Mouse (Mus musculus): ENCODE data around the gene Clic4. TPM values are rescaled to one million over a fixed set of nuclear protein-coding genes. Genes with fewer than 3 reads are reported as not detected.

The Clic4 gene
- polyA plus RNA-seq, 1 experiment from 2014 or later, result 141 TPM

GRCm38 (mm10) chr4:135298680-135299079, 26.1 kb upstream of the Clic4 start:
- no peak overlapping the region; the same call in 1 of the 2 replicates for H3K9ac ChIP-seq (ENCODE audit: low read length)
- H3K36me3 ChIP-seq (ENCODE audit: control insufficient read depth, insufficient read depth, low read length), result no peaks in the 10 kb centered on the region
- 0 out of 2 replicates have a peak overlapping the region, but pooled peaks have one; percentile 22 for H3K27ac ChIP-seq (replicated peaks; ENCODE audit: low read depth, low read length)
- no peak overlapping the region for H3K4me2 ChIP-seq (ENCODE audit: low read depth, severe bottlenecking)
- H3K9me3 ChIP-seq (ENCODE audit: control insufficient read depth, low read length), result no peaks in the 10 kb centered on the region
- 89% methylated on average over 10 of the region's 10 CpGs for WGBS
- ATAC-seq (ENCODE audit: insufficient number of reproducible peaks, low FRiP score, low TSS enrichment, low read depth) (no peak), DNase-seq (ENCODE audit: low spot score) (no peak)
- peaks cover 2% of the 10 kb centered on the region; the same call in 1 of the 2 replicates for H3K4me1 ChIP-seq (ENCODE audit: control insufficient read depth, insufficient read depth, low read length)
- H3K4me3 ChIP-seq (ENCODE audit: low read depth, low read length), result no peak overlapping the region
- no peaks in the 10 kb centered on the region for H3K27me3 ChIP-seq (ENCODE audit: control insufficient read depth, insufficient read depth, low read length)

DNA sequence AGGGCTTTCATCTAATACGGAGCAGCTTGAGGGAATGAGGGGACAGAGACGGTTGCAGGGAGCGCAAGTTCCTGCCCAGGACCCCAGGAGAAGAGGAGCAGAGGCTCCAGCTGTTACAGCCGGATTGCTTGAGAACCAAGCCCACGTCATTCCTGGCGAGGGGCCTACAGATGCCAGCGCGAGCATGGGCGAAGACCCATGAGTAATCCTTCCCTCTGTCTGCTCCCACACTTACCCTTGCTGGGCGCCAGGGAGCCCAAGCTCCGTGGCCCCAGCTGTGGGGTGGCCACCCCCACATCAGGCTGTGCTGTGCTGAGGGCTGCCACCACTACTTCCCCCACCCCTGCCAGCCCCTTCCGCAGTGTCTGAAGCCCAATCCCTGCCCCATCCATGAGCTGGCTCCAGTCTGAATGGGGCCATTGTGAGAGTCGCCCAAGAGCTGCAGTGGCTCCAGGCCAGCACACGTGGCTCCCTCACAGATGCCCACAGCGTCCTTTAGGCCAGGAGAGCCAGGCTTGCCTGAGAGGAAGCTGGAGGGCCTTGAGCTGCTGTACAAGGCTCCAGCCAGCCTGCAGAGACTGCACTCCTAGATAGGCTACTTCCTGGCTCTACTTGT, 25.4 kb upstream of the Clic4 start:
- Histone ChIP-seq H3K4me3 (ENCODE audit: low read depth, low read length) (no peak overlapping the region), H3K4me1 (ENCODE audit: control insufficient read depth, insufficient read depth, low read length) (peaks cover 2% of the 10 kb centered on the region; the same call in 1 of the 2 replicates), H3K4me2 (ENCODE audit: low read depth, severe bottlenecking) (no peak overlapping the region; the same call in 1 of the 2 replicates), H3K9me3 (ENCODE audit: control insufficient read depth, low read length) (no peaks in the 10 kb centered on the region), H3K27ac (replicated peaks; ENCODE audit: low read depth, low read length) (0 out of 2 replicates have a peak overlapping the region, but pooled peaks have one; percentile 22), H3K9ac (ENCODE audit: low read length) (no peak overlapping the region), H3K36me3 (ENCODE audit: control insufficient read depth, insufficient read depth, low read length) (no peaks in the 10 kb centered on the region), H3K27me3 (ENCODE audit: control insufficient read depth, insufficient read depth, low read length) (no peaks in the 10 kb centered on the region)
- no peak for DNase-seq (ENCODE audit: low spot score)
- WGBS, result 74% methylated on average over 15 of the region's 15 CpGs
- peak; percentile 31; the same call in 1 of the 2 replicates for ATAC-seq (ENCODE audit: insufficient number of reproducible peaks, low FRiP score, low TSS enrichment, low read depth)

DNA sequence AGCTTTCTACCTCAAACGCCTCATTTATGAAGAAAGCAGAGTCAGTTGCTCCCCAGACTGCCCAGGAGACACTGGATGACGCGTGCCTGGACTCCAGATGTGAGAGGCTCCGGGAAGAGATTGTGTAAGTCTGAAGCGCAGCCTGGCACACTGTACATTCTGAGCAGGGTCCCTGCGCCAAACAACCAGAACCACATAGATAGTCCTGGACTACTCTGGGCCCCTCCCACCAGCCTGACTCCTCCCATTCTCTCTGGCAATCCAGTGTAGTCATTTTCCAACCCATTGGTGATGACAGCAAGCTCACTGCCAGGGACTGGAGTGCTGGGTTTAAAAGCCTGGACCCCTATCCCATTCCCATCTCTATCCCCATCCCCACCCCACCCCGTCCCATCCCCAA, 24.5 kb upstream of the Clic4 start:
- DNase-seq (ENCODE audit: low spot score) (no peak), ATAC-seq (ENCODE audit: insufficient number of reproducible peaks, low FRiP score, low TSS enrichment, low read depth) (no peak)
- Histone ChIP-seq H3K27ac (replicated peaks; ENCODE audit: low read depth, low read length) (no peak overlapping the region), H3K4me2 (ENCODE audit: low read depth, severe bottlenecking) (no peak overlapping the region), H3K4me1 (ENCODE audit: control insufficient read depth, insufficient read depth, low read length) (peaks cover 8% of the 10 kb centered on the region), H3K9ac (ENCODE audit: low read length) (no peak overlapping the region), H3K9me3 (ENCODE audit: control insufficient read depth, low read length) (no peaks in the 10 kb centered on the region), H3K4me3 (ENCODE audit: low read depth, low read length) (no peak overlapping the region), H3K36me3 (ENCODE audit: control insufficient read depth, insufficient read depth, low read length) (no peaks in the 10 kb centered on the region), H3K27me3 (ENCODE audit: control insufficient read depth, insufficient read depth, low read length) (no peaks in the 10 kb centered on the region)
- WGBS, result 80% methylated on average over 7 of the region's 7 CpGs

GRCm38 (mm10) chr4:135296565-135296964, 24.0 kb upstream of the Clic4 start:
- no peak for DNase-seq (ENCODE audit: low spot score)

GRCm38 (mm10) chr4:135293813-135294212, 21.2 kb upstream of the Clic4 start:
- Histone ChIP-seq H3K9me3 (ENCODE audit: control insufficient read depth, low read length) (no peaks in the 10 kb centered on the region), H3K4me3 (ENCODE audit: low read depth, low read length) (no peak overlapping the region), H3K27me3 (ENCODE audit: control insufficient read depth, insufficient read depth, low read length) (no peaks in the 10 kb centered on the region), H3K4me2 (ENCODE audit: low read depth, severe bottlenecking) (no peak overlapping the region), H3K36me3 (ENCODE audit: control insufficient read depth, insufficient read depth, low read length) (no peaks in the 10 kb centered on the region), H3K9ac (ENCODE audit: low read length) (no peak overlapping the region), H3K27ac (replicated peaks; ENCODE audit: low read depth, low read length) (no peak overlapping the region), H3K4me1 (ENCODE audit: control insufficient read depth, insufficient read depth, low read length) (peaks cover 10% of the 10 kb centered on the region)
- DNase-seq (ENCODE audit: low spot score) (no peak), ATAC-seq (ENCODE audit: insufficient number of reproducible peaks, low FRiP score, low TSS enrichment, low read depth) (no peak)
- WGBS, result 92% methylated on average over 3 of the region's 3 CpGs

More at GRCm38 (mm10) chr4:135296565-135296964, 24.0 kb upstream of the Clic4 start:
- Histone ChIP-seq H3K9me3 (ENCODE audit: control insufficient read depth, low read length) (no peaks in the 10 kb centered on the region), H3K9ac (ENCODE audit: low read length) (no peak overlapping the region), H3K4me3 (ENCODE audit: low read depth, low read length) (no peak overlapping the region), H3K27ac (replicated peaks; ENCODE audit: low read depth, low read length) (no peak overlapping the region), H3K4me1 (ENCODE audit: control insufficient read depth, insufficient read depth, low read length) (peaks cover 10% of the 10 kb centered on the region), H3K36me3 (ENCODE audit: control insufficient read depth, insufficient read depth, low read length) (no peaks in the 10 kb centered on the region), H3K27me3 (ENCODE audit: control insufficient read depth, insufficient read depth, low read length) (no peaks in the 10 kb centered on the region), H3K4me2 (ENCODE audit: low read depth, severe bottlenecking) (no peak overlapping the region)
- ATAC-seq (ENCODE audit: insufficient number of reproducible peaks, low FRiP score, low TSS enrichment, low read depth), result no peak

DNA sequence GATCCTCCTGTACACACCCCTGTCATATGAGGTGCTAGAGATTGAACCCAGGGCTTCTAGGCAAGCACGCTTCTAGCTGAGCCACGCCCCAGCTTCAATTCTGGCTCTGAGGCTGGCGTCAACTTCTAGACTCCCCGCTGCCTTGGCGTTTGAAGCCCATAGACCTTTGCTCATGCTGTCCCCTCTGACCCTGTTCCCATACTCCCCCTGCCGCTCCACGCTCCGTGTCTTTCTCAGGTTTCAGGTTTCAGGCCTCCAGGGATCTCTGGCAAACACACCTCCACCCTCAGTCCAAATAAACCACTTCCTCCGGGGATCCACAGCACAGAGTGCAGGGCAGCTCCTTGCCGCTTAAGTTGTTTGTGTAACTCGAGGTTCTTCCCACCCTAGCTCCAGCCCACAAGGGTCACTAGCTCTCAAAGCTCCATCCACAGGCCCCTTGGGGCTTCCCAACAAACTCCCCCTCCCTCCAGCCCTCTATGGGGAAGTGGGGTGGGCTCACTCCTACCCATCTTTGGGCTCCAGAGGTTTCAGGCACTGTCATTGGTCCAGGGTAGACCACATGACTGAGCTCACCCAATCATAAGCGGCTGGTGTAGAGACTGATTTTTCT, 20.0 kb upstream of the Clic4 start:
- Histone ChIP-seq H3K36me3 (ENCODE audit: control insufficient read depth, insufficient read depth, low read length) (no peaks in the 10 kb centered on the region), H3K4me2 (ENCODE audit: low read depth, severe bottlenecking) (peak overlapping the region; percentile 35), H3K9ac (ENCODE audit: low read length) (no peak overlapping the region), H3K27me3 (ENCODE audit: control insufficient read depth, insufficient read depth, low read length) (no peaks in the 10 kb centered on the region), H3K9me3 (ENCODE audit: control insufficient read depth, low read length) (no peaks in the 10 kb centered on the region), H3K4me1 (ENCODE audit: control insufficient read depth, insufficient read depth, low read length) (peaks cover 7% of the 10 kb centered on the region), H3K4me3 (ENCODE audit: low read depth, low read length) (no peak overlapping the region), H3K27ac (replicated peaks; ENCODE audit: low read depth, low read length) (no peak overlapping the region)
- DNase-seq (ENCODE audit: low spot score) (peak; percentile 72), ATAC-seq (ENCODE audit: insufficient number of reproducible peaks, low FRiP score, low TSS enrichment, low read depth) (0 out of 2 replicates have a peak, but pooled peaks have one; percentile 41)
- 7% methylated on average over 12 of the region's 12 CpGs for WGBS

DNA sequence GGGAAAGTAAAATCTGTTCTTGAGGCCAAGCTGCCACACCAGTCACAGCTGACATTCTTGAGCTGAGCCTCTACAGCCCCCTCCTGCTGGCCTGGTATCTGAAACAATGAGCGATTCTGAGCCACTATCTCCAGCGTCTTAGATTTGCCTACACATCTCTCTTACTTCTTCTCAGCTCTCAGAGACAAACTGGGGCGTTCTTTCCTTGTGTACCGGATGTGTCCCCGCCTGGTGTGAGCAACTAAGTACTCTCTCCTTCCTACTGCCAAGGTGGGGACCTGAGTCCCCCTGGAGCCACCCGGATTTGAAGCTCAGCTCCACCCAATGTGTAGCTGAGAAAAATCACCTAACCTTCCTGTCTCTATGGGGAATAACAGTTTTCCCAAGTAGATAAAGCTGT, 19.2 kb upstream of the Clic4 start:
- Histone ChIP-seq H3K27ac (replicated peaks; ENCODE audit: low read depth, low read length) (no peak overlapping the region), H3K4me2 (ENCODE audit: low read depth, severe bottlenecking) (no peak overlapping the region), H3K9me3 (ENCODE audit: control insufficient read depth, low read length) (no peaks in the 10 kb centered on the region), H3K36me3 (ENCODE audit: control insufficient read depth, insufficient read depth, low read length) (no peaks in the 10 kb centered on the region), H3K4me1 (ENCODE audit: control insufficient read depth, insufficient read depth, low read length) (peaks cover 9% of the 10 kb centered on the region), H3K9ac (ENCODE audit: low read length) (no peak overlapping the region), H3K27me3 (ENCODE audit: control insufficient read depth, insufficient read depth, low read length) (no peaks in the 10 kb centered on the region), H3K4me3 (ENCODE audit: low read depth, low read length) (no peak overlapping the region)
- DNase-seq (ENCODE audit: low spot score) (no peak), ATAC-seq (ENCODE audit: insufficient number of reproducible peaks, low FRiP score, low TSS enrichment, low read depth) (no peak)
- 59% methylated on average over 6 of the region's 6 CpGs for WGBS

GRCm38 (mm10) chr4:135291199-135291598, 18.6 kb upstream of the Clic4 start:
- Histone ChIP-seq H3K4me2 (ENCODE audit: low read depth, severe bottlenecking) (no peak overlapping the region), H3K27me3 (ENCODE audit: control insufficient read depth, insufficient read depth, low read length) (no peaks in the 10 kb centered on the region), H3K9me3 (ENCODE audit: control insufficient read depth, low read length) (no peaks in the 10 kb centered on the region), H3K4me3 (ENCODE audit: low read depth, low read length) (no peak overlapping the region), H3K9ac (ENCODE audit: low read length) (no peak overlapping the region), H3K36me3 (ENCODE audit: control insufficient read depth, insufficient read depth, low read length) (no peaks in the 10 kb centered on the region), H3K4me1 (ENCODE audit: control insufficient read depth, insufficient read depth, low read length) (peaks cover 12% of the 10 kb centered on the region), H3K27ac (replicated peaks; ENCODE audit: low read depth, low read length) (no peak overlapping the region)
- DNase-seq (ENCODE audit: low spot score) (no peak), ATAC-seq (ENCODE audit: insufficient number of reproducible peaks, low FRiP score, low TSS enrichment, low read depth) (no peak)
- WGBS, result 87% methylated on average over 8 of the region's 8 CpGs

Data from limb, embryonic 11.5 days (tissue).